Mouse (Mus musculus) fat pad, adult 2 months (tissue): ENCODE data around the gene Flvcr1.

Experiments
- DNase-seq: peaks from one replicate; pipeline ENCODE4 v3.0.0-alpha.2; 2011; ENCODE audit warnings: low read depth, low spot score; ENCODE audit errors: extremely low read depth

Flvcr1 gene

GRCm38 (mm10) chr1:190989437-190990082 lies 36.4 kb downstream of the Flvcr1 start:
- no peak for DNase-seq

DNA sequence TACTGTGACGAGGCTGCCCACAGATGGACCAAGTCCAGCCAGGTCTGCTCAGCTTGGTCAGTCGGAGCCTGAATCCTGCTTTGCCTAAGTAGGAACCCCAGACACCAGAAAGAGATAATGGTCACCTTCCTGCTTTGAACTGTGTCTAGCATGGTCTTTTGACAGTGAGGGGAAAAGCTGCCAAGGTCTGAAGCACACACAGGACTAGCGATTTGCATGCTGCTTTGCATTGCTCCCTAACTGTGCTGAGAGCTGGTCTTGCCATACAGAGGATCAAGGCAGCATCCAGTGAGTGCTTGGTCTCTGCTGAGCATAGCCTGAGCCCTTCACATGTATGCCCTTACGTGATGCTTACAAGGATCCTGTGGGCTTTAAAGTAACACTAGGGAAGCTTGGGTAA lies 44.5 kb downstream of the Flvcr1 start:
- no peak for DNase-seq

GRCm38 (mm10) chr1:190980470-190980869 lies 45.5 kb downstream of the Flvcr1 start:
- no peak for DNase-seq

DNA sequence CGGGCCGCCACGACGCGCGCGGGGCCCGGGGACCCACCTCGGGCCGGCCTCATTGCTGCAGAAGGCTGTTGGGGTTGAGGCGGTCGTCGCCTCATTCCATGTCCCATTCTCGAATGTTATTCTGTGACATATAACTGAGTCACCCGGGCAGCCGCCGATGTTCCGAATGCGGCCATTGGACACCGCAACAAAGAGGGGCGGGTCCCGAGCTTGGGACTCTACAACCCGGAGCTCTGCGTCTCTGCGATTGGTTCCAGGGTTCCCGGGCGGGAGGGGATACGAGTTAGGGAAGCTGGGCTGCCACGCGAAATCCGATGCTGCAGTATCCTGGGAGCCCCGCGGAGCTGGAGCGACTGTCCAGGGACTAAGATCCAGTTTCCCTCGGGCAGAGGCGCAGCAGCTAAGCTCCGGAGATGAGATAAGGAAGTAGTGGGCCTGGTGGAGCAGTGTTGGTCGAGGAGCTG lies 46.8 kb downstream of the Flvcr1 start, which contains the start of gene Vash2:
Gene Vash2 (minus strand): TSS at position 197 of the 464 bp plus-strand sequence.
- no peak for DNase-seq

DNA sequence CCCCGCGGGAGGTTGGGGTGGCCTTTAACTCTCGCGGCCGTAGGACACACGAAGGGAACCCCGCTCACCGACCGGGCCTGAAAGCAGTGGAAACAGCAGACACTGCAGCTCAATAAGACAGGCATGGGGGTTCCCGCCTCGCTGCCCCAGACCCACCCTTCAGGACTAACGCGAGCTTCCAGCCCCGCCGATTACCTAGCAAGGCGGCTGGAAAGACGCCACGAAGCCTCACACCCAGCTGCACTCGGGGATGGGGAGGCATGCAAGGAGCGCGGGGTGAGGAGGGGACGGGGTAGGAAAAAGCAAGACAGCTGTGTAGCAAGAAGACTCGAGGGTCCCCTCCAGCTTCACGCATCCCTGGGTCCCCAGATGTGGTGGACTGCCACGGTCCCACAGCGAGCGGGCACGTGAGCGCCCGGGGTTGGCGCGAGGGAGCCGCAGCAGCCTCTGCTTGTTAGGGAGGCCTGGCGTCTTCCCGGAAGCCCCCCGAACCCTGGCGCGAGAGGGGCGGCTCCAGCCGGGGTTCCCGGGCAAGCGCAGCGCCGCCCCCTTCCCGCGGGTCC lies 47.4 kb downstream of the Flvcr1 start:
- no peak for DNase-seq

DNA sequence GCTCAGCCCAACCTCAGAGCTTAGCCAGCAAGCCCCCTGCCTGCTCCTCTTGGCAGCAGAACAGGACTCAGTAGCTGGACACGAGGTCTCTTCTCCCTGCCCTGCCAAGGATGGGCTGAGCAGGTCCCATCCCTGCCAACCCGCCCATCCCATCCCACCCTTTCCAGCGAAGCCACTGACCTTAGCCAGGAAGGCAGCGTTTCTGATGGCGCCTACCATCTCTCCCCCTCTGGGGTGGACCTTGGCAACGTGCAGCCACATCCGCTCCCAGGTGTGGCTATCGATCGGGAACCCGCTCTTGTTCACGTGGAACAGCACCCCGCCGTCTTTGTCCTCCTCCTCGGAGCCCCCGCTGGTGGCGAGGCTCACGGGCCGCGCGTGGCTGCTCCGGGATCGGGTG lies 48.0 kb downstream of the Flvcr1 start:
- no peak for DNase-seq

- no peak for DNase-seq
Measured at GRCm38 (mm10) chr1:190976887-190977573, 48.9 kb downstream of the Flvcr1 start.

DNA sequence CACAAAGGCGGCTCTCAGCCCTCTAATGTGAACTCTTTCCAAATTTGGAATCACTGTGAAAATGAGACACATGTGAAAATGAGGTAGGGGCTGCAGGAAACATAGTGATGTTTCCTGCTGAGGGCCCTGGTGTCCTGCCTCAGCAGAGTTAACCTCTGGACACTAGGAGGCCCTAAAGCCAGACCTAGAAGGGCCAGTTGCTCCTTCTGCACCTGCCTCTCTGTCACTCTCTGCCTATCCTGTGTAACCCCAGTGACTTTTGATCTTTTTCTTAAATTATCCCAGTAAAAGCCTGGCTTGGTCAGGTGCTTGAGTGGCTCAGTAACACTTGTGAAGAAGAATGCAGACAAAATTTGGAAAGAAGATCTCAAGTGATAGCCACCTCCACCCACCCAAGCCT lies 51.1 kb downstream of the Flvcr1 start:
- no peak for DNase-seq

DNA sequence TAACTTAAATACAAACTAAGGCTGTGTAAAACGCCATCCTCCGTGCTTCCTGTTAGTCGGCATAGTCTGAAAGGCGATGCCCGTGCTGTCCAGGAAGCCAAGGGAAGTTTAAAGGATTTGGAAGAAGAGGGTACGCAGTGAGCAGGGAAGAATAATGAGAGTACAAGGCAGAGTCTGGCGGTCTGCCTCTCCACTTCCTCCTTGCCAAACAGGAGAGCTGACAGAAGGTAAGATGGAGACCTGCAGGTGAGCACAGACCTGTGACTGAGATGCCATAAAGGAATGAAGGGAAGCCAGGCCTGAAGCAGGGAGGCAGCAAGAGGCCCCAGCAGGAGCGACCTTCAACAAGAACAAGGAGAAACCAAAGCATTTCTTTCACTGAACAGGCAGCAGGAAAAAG lies 51.8 kb downstream of the Flvcr1 start:
- DNase-seq = no peak

DNA sequence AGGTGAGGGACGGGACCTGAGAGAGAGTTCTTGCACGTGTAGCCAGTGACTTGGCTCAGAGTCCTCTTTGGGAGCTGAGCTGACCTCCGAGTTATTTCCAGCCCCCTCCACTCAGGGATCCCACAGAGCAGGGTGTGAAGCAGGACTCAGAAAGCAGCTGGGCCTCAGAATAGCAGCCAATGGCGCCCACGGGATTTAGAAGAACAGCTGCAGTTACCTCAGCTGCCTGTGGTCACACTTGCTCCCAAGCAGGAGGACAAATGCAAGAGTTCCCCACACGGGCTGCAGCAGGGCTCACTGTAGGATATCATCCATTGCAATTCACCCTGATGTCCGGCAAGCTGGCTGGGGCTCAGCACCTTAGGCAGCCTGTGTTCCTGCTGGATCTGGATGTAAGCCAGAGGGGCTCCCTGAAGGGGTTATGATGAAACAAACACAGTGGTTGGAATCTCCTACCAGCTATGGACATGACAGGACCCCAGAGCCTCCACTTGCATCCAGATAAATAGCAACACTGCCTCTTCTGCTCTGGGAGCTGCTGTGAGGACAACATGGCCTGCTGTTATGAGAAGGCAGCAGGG lies 53.3 kb downstream of the Flvcr1 start:
- DNase-seq = no peak

- no peak for DNase-seq
Measured at GRCm38 (mm10) chr1:190971708-190972610, 54.0 kb downstream of the Flvcr1 start.

DNA sequence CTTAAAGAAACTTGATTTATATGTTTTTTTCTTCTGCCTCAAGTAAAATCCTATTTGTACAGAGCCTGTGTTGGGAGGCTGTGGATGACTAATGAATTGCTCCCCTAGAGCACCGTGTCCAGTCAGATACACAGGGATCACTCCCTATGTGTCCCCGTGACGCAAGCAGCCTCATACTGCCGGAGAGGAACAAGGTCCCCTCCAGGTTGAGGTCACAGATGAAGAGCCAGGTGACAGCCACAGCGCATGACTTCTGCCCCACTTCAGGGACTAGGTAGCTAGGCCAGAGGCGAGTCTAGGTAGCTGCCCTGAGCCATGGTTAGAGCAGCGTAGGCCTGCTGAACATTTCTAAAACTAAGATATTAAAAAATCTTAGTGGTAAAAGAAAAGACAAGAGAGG lies 57.9 kb downstream of the Flvcr1 start:
- no peak for DNase-seq

- DNase-seq = no peak
Measured at GRCm38 (mm10) chr1:190964992-190965780, 60.8 kb downstream of the Flvcr1 start.

- no peak for DNase-seq
Measured at GRCm38 (mm10) chr1:190962760-190963159, 63.2 kb downstream of the Flvcr1 start.

DNA sequence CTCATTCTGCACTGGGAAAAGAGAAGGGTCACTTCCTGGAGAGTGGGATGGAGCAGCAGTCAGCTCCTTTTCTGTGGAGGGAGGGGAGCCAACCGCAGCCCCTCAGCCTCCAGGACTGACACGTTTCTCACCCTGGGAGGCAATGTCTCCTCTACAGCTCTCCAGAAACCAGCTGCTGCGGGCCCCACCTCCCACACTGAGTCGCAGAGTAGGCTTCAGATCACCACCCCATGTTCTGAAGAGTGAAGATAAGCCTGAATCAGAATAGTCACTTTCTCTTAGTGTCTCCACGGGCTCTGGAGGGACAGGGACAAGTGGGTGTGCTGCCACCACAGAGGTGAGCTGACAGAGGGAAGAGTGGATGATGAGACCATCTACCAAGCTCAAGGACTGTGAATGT lies 67.1 kb downstream of the Flvcr1 start:
- DNase-seq = no peak
